Mouse (Mus musculus): ENCODE data around the gene Gm13271. TPM values are rescaled to one million over a fixed set of nuclear protein-coding genes. Genes with fewer than 3 reads are reported as not detected.

Gene Gm13271
- not detected in 2 replicates for polyA plus RNA-seq (2015; fragmentation: Nextera tagmentation; extraction: Ambion mirVana)

DNA sequence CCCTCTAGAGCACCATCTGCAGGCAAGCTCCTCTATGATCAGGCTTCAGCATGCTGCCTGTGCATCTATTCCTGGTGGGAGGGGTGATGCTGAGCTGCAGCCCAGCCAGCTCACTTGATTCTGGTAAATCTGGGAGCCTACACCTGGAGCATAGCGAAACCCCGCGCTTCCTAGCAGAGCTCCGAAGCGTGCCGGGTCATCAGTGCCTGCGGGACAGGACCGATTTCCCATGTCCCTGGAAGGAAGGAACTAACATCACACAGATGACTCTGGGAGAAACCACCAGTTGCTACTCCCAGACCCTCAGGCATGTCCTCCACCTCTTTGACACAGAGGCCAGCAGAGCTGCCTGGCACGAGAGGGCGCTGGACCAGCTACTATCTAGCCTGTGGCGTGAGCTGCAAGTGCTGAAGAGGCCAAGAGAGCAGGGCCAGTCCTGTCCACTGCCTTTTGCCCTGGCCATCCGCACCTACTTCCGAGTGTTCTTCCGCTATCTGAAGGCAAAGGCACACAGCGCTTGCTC lies at the start of gene Gm13271:
Gm13271 (plus strand) TSS at position 51 of the 523 bp plus-strand sequence.

GRCm38 (mm10) chr4:88721791-88722721 lies 32.6 kb upstream of the Gm13271 start, which contains the start of the genes Gm26566 and Klhl9:
Gene Gm26566, plus strand, starts transcription at chr4:88721805.
Gene Klhl9, minus strand, starts transcription at chr4:88722465.

DNA sequence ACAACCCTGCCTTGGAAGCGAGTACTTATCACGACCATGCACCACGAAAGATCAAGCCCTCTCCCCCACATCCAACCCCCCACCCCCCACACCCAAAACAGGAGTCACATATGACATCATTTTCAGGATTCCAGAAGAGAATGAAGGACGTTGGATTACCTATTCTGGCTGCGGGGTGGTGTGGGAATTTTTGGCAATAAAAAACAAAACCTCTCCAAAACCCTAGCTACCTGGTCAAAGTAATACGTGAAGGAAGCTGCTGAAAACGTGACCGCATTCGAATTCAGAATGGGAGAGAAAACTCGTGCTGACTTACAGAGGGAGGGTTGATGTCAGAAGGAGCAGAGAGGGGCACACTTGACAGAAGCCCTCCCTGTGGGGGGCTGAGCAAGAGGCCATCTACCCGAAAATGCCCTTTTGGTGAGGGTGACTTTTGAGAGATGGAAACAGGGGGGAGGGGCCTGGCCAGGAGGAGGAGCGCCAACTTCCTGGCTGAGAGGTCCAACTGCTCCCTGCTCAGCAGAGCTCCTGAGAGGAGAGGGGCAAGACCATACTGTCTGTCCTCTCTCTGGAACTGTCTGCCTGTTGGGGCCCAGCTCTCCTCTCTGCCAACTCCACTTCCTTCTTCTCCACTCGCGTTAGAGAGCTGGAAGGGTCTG lies 5.1 kb downstream of the Gm13271 start, which contains the start of gene Gm13283:
Gm13283 (plus strand) TSS at position 510 of the 659 bp plus-strand sequence.

DNA sequence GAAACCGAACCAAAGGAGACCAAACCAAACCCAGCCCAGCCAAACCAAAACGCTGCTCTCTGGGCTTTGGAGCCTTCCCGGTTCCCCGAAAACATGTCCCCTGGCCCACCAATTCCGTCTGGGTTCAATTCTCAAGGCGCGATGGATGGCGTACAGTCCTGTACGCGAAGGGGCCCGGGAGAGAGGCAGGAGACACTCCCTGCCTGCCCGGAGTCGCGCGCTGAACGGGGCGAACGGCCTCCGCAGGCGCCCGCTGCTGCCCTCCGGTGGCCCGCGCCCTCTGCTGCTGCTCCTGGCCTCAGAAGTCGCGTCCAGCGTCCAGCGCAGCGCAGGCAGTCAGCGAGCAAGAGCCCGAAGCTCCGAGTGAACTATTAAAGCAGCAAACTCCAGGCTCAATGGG lies 18.9 kb downstream of the Gm13271 start, which contains the start of gene Gm13290:
Gm13290 (plus strand) TSS at position 301 of the 400 bp plus-strand sequence.

GRCm38 (mm10) chr4:88776622-88777021 lies 22.0 kb downstream of the Gm13271 start, which contains the start of gene Gm13289:
Gene Gm13289, plus strand, starts transcription at chr4:88776922.

DNA sequence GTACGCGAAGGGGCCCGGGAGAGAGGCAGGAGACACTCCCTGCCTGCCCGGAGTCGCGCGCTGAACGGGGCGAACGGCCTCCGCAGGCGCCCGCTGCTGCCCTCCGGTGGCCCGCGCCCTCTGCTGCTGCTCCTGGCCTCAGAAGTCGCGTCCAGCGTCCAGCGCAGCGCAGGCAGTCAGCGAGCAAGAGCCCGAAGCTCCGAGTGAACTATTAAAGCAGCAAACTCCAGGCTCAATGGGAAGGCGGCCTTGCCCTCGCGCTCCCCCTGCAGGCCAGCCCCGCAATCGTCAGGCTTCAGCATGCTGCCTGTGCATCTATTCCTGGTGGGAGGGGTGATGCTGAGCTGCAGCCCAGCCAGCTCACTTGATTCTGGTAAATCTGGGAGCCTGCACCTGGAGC lies 24.9 kb downstream of the Gm13271 start, which contains the start of gene Gm13272:
Gm13272 (plus strand) TSS at position 301 of the 400 bp plus-strand sequence.

GRCm38 (mm10) chr4:88781831-88782230 lies 27.2 kb downstream of the Gm13271 start, which contains the start of gene Ifnz:
Gene Ifnz, plus strand, starts transcription at chr4:88782131.

GRCm38 (mm10) chr4:88785409-88785808 lies 30.7 kb downstream of the Gm13271 start, which contains the start of gene Gm13276:
Gene Gm13276, plus strand, starts transcription at chr4:88785709.

GRCm38 (mm10) chr4:88788402-88788801 lies 33.7 kb downstream of the Gm13271 start, which contains the start of gene Gm13277:
Gene Gm13277, plus strand, starts transcription at chr4:88788632.

GRCm38 (mm10) chr4:88791250-88791649 lies 36.6 kb downstream of the Gm13271 start, which contains the start of gene Gm13278:
Gene Gm13278, plus strand, starts transcription at chr4:88791550.

GRCm38 (mm10) chr4:88793936-88794675 lies 39.4 kb downstream of the Gm13271 start, which contains the start of gene Gm13275:
Gene Gm13275, plus strand, starts transcription at chr4:88794487.

DNA sequence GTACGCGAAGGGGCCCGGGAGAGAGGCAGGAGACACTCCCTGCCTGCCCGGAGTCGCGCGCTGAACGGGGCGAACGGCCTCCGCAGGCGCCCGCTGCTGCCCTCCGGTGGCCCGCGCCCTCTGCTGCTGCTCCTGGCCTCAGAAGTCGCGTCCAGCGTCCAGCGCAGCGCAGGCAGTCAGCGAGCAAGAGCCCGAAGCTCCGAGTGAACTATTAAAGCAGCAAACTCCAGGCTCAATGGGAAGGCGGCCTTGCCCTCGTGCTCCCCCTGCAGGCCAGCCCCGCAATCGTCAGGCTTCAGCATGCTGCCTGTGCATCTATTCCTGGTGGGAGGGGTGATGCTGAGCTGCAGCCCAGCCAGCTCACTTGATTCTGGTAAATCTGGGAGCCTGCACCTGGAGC lies 42.4 kb downstream of the Gm13271 start, which contains the start of gene Gm13279:
Gm13279 (plus strand) TSS at position 301 of the 400 bp plus-strand sequence.

GRCm38 (mm10) chr4:88799365-88799764 lies 44.7 kb downstream of the Gm13271 start, which contains the start of gene Gm13285:
Gene Gm13285, plus strand, starts transcription at chr4:88799665.

DNA sequence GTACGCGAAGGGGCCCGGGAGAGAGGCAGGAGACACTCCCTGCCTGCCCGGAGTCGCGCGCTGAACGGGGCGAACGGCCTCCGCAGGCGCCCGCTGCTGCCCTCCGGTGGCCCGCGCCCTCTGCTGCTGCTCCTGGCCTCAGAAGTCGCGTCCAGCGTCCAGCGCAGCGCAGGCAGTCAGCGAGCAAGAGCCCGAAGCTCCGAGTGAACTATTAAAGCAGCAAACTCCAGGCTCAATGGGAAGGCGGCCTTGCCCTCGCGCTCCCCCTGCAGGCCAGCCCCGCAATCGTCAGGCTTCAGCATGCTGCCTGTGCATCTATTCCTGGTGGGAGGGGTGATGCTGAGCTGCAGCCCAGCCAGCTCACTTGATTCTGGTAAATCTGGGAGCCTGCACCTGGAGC lies 48.3 kb downstream of the Gm13271 start, which contains the start of gene Gm13287:
Gm13287 (plus strand) TSS at position 301 of the 400 bp plus-strand sequence.

Other genes with a start within 250 kb of the Gm13271 start
- not detected in 2 replicates for gene Ifnb1, start 232.1 kb upstream of the Gm13271 start, polyA plus RNA-seq (2015; fragmentation: Nextera tagmentation; extraction: Ambion mirVana)
- gene Ifna15, start 196.6 kb upstream of the Gm13271 start, polyA plus RNA-seq (2015; fragmentation: Nextera tagmentation; extraction: Ambion mirVana) = not detected in 2 replicates
- gene Ifna14, start 183.1 kb upstream of the Gm13271 start, polyA plus RNA-seq (2015; fragmentation: Nextera tagmentation; extraction: Ambion mirVana) = not detected in 2 replicates
- not detected in 2 replicates for gene Ifna9, start 162.5 kb upstream of the Gm13271 start, polyA plus RNA-seq (2015; fragmentation: Nextera tagmentation; extraction: Ambion mirVana)
- gene Ifna12, start 151.5 kb upstream of the Gm13271 start, polyA plus RNA-seq (2015; fragmentation: Nextera tagmentation; extraction: Ambion mirVana) = not detected in 2 replicates
- not detected in 2 replicates for gene C87499, start 120.5 kb upstream of the Gm13271 start, polyA plus RNA-seq (2015; fragmentation: Nextera tagmentation; extraction: Ambion mirVana)
- gene Ifna13, start 110.4 kb upstream of the Gm13271 start, polyA plus RNA-seq (2015; fragmentation: Nextera tagmentation; extraction: Ambion mirVana) = not detected in 2 replicates
- not detected in 2 replicates for gene Ifna16, start 77.9 kb upstream of the Gm13271 start, polyA plus RNA-seq (2015; fragmentation: Nextera tagmentation; extraction: Ambion mirVana)
- not detected in 2 replicates for gene Ifna2, start 71.0 kb upstream of the Gm13271 start, polyA plus RNA-seq (2015; fragmentation: Nextera tagmentation; extraction: Ambion mirVana)
- gene Ifnab, start 63.5 kb upstream of the Gm13271 start, polyA plus RNA-seq (2015; fragmentation: Nextera tagmentation; extraction: Ambion mirVana) = not detected in 2 replicates
- 0.17 and 0.38 TPM in 2 replicates for gene Gm26566, start 33.1 kb upstream of the Gm13271 start, polyA plus RNA-seq (2015; fragmentation: Nextera tagmentation; extraction: Ambion mirVana)
- 23.7 and 28.8 TPM in 2 replicates for gene Klhl9, start 32.4 kb upstream of the Gm13271 start, polyA plus RNA-seq (2015; fragmentation: Nextera tagmentation; extraction: Ambion mirVana)
- 0.17 and 0.19 TPM in 2 replicates for gene Gm13283, start 5.3 kb downstream of the Gm13271 start, polyA plus RNA-seq (2015; fragmentation: Nextera tagmentation; extraction: Ambion mirVana)
- gene Gm13290, start 19.0 kb downstream of the Gm13271 start, polyA plus RNA-seq (2015; fragmentation: Nextera tagmentation; extraction: Ambion mirVana) = not detected in 2 replicates
- not detected in 2 replicates for gene Gm13289, start 22.1 kb downstream of the Gm13271 start, polyA plus RNA-seq (2015; fragmentation: Nextera tagmentation; extraction: Ambion mirVana)
- not detected in 2 replicates for gene Gm13272, start 25.0 kb downstream of the Gm13271 start, polyA plus RNA-seq (2015; fragmentation: Nextera tagmentation; extraction: Ambion mirVana)
- 0.33 TPM in 1 of 2 replicates, not detected in the other for gene Ifnz, start 27.3 kb downstream of the Gm13271 start, polyA plus RNA-seq (2015; fragmentation: Nextera tagmentation; extraction: Ambion mirVana)
- not detected in 2 replicates for gene Gm13276, start 30.8 kb downstream of the Gm13271 start, polyA plus RNA-seq (2015; fragmentation: Nextera tagmentation; extraction: Ambion mirVana)
- gene Gm13277, start 33.8 kb downstream of the Gm13271 start, polyA plus RNA-seq (2015; fragmentation: Nextera tagmentation; extraction: Ambion mirVana) = not detected in 2 replicates
- gene Gm13278, start 36.7 kb downstream of the Gm13271 start, polyA plus RNA-seq (2015; fragmentation: Nextera tagmentation; extraction: Ambion mirVana) = not detected in 2 replicates
- not detected in 2 replicates for gene Gm13275, start 39.6 kb downstream of the Gm13271 start, polyA plus RNA-seq (2015; fragmentation: Nextera tagmentation; extraction: Ambion mirVana)
- not detected in 2 replicates for gene Gm13279, start 42.5 kb downstream of the Gm13271 start, polyA plus RNA-seq (2015; fragmentation: Nextera tagmentation; extraction: Ambion mirVana)
- gene Gm13285, start 44.8 kb downstream of the Gm13271 start, polyA plus RNA-seq (2015; fragmentation: Nextera tagmentation; extraction: Ambion mirVana) = 0.79 TPM in 1 of 2 replicates, not detected in the other
- gene Gm13287, start 48.4 kb downstream of the Gm13271 start, polyA plus RNA-seq (2015; fragmentation: Nextera tagmentation; extraction: Ambion mirVana) = not detected in 2 replicates
- not detected in 2 replicates for gene Gm13288, start 50.7 kb downstream of the Gm13271 start, polyA plus RNA-seq (2015; fragmentation: Nextera tagmentation; extraction: Ambion mirVana)
- not detected in 2 replicates for gene Ifna7, start 61.4 kb downstream of the Gm13271 start, polyA plus RNA-seq (2015; fragmentation: Nextera tagmentation; extraction: Ambion mirVana)
- not detected in 2 replicates for gene Ifna11, start 65.1 kb downstream of the Gm13271 start, polyA plus RNA-seq (2015; fragmentation: Nextera tagmentation; extraction: Ambion mirVana)
- not detected in 2 replicates for gene Ifna6, start 72.5 kb downstream of the Gm13271 start, polyA plus RNA-seq (2015; fragmentation: Nextera tagmentation; extraction: Ambion mirVana)
- not detected in 2 replicates for gene Ifna5, start 80.7 kb downstream of the Gm13271 start, polyA plus RNA-seq (2015; fragmentation: Nextera tagmentation; extraction: Ambion mirVana)
- not detected in 2 replicates for gene Ifna4, start 87.0 kb downstream of the Gm13271 start, polyA plus RNA-seq (2015; fragmentation: Nextera tagmentation; extraction: Ambion mirVana)
- not detected in 2 replicates for gene Ifna1, start 95.2 kb downstream of the Gm13271 start, polyA plus RNA-seq (2015; fragmentation: Nextera tagmentation; extraction: Ambion mirVana)
- not detected in 2 replicates for gene Ifne, start 125.3 kb downstream of the Gm13271 start, polyA plus RNA-seq (2015; fragmentation: Nextera tagmentation; extraction: Ambion mirVana)

Measured in spleen, postnatal 0 days (tissue).